Mouse (Mus musculus) liver, embryonic 14.5 days (tissue): ENCODE measurements around the gene Prelp. TPM values are rescaled to one million over a fixed set of nuclear protein-coding genes. Genes with fewer than 3 reads are reported as not detected.
A peak's percentile ranks its signal among the peaks of the same experiment; 100 is the strongest.

Experiments used
- ATAC-seq: fragments of 200-750 bp; cut with Nextera tagmentation; 2 replicates; pipeline ENCODE4 v1.8.0; 2017; ENCODE audit warnings: moderate number of reproducible peaks, mild to moderate bottlenecking, moderate library complexity; ENCODE audit not compliant: insufficient read depth
- DNase-seq, 3 experiments: peaks; one replicate each; pipeline ENCODE4 v3.0.0-alpha.2; 2012 to 2013; ENCODE audit warnings: low read depth in 3 of 3, low spot score in 3 of 3
- H3K27ac ChIP-seq: fragments of 300-500 bp; sonication (generic); 2 replicates; pipeline ENCODE4 v1.5.1; 2014; ENCODE audit warnings: moderate library complexity, mild to moderate bottlenecking, control low read depth, inconsistent platforms
- H3K27me3 ChIP-seq: fragments of 300-500 bp; sonication (generic); 2 replicates; pipeline ENCODE4 v1.6.1; 2014; ENCODE audit warnings: mild to moderate bottlenecking, low read length, moderate library complexity; ENCODE audit not compliant: control insufficient read depth, insufficient read depth
- H3K36me3 ChIP-seq: fragments of 300-500 bp; sonication (generic); replicated peaks from 2 replicates; pipeline ENCODE4 v1.6.1; 2014; ENCODE audit warnings: low read depth; ENCODE audit not compliant: control insufficient read depth, insufficient read depth
- H3K4me1 ChIP-seq, 2 experiments: fragments of 200-500 bp in 1 of 2; fragments of 300-500 bp in 1 of 2; sonication (generic) in 1 of 2; replicated peaks; 2 replicates each; pipeline ENCODE4 v1.6.1; 2012 to 2014; ENCODE audit warnings: antibody characterized with exemption in 1 of 2, inconsistent platforms in 1 of 2, low read length in 1 of 2; ENCODE audit not compliant: control insufficient read depth in 2 of 2, insufficient read depth in 2 of 2
- H3K4me2 ChIP-seq: fragments of 300-500 bp; sonication (generic); 2 replicates; pipeline ENCODE4 v1.6.1; 2014; ENCODE audit warnings: low read depth, mild to moderate bottlenecking, control low read depth, moderate library complexity
- H3K4me3 ChIP-seq, 2 experiments: fragments of 200-500 bp in 1 of 2; fragments of 300-500 bp in 1 of 2; sonication (generic) in 1 of 2; 2 replicates each; pipeline ENCODE4 v1.5.1; 2012 to 2014; ENCODE audit warnings: low read depth in 2 of 2, low read length in 2 of 2, mild to moderate bottlenecking in 2 of 2, control low read depth in 1 of 2, inconsistent platforms in 1 of 2, moderate library complexity in 1 of 2; ENCODE audit not compliant: insufficient read depth in 1 of 2
- H3K9ac ChIP-seq: fragments of 300-500 bp; sonication (generic); replicated peaks from 2 replicates; pipeline ENCODE4 v1.6.1; 2014; ENCODE audit warnings: mild to moderate bottlenecking, control low read depth, moderate library complexity
- H3K9me3 ChIP-seq: fragments of 300-500 bp; sonication (generic); 2 replicates; pipeline ENCODE4 v1.6.1; 2016; ENCODE audit warnings: low read length, mixed read lengths; ENCODE audit not compliant: control insufficient read depth
- CTCF ChIP-seq: IDR thresholded peaks from 2 replicates; pipeline ENCODE4 v1.5.1; 2016; ENCODE audit warnings: antibody characterized with exemption, low read depth, control low read depth
- EP300 ChIP-seq: IDR thresholded peaks from 2 replicates; pipeline ENCODE4 v1.6.1; 2016; ENCODE audit warnings: antibody characterized with exemption, low read depth
- WGBS: fragments of 180-500 bp; shearing (Covaris S2); extraction: QIAGEN DNeasy Blood & Tissue Kit; methylation state at CpG from one replicate; pipeline ENCODE4 v1.1.7; 2014; ENCODE audit not compliant: insufficient replicate concordance; 5-methylcytosine and 5-hydroxymethylcytosine counted together
- polyA plus RNA-seq, 2 experiments: library from polyadenylated mRNA; depleted of rRNA in 1 of 2; stranded (reverse) in 1 of 2; unstranded in 1 of 2; fragments of >200 nt; fragmentation: Nextera tagmentation in 1 of 2; extraction: Ambion mirVana in 1 of 2; gene quantifications; 2 replicates each; pipeline versions ENCODE4 v1.2.1 to v1.2.3; 2012 to 2014

Prelp gene
- polyA plus RNA-seq, 2 experiments, result 1.6 to 2.1 TPM

DNA sequence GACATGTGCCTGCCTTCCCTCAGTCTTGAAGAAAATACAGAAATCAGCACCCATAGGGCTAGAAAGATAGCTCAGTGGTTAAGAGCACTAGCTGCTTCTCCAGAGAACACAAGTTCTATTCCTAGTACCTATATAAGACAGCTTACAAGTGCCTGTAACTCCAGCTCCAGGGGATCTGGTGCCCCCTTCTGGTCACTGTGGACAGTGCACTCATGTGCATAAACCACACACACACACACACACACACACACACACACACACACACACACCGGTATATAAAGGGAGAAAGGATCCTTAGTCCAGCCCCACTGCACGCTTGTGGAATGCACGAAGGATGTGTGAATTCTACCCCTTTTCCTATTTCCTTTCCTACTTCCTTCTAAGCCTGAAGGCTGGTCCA, 15.0 kb upstream of the Prelp start:
- Histone ChIP-seq H3K4me1 (peaks cover 0 to 8% of the 10 kb centered on the region in 2 experiments; a peak in 2 of 4 replicates), H3K27ac (no peak overlapping the region), H3K9ac (no peak overlapping the region), H3K4me2 (no peak overlapping the region), H3K27me3 (no peaks in the 10 kb centered on the region), H3K36me3 (no peaks in the 10 kb centered on the region), H3K9me3 (no peaks in the 10 kb centered on the region), H3K4me3 (no peak overlapping the region)
- 77% methylated on average over 3 of the region's 3 CpGs for WGBS
- TF ChIP-seq CTCF (peak; percentile 59), EP300 (no peak)
- ATAC-seq (no peak), DNase-seq (no peak)

DNA sequence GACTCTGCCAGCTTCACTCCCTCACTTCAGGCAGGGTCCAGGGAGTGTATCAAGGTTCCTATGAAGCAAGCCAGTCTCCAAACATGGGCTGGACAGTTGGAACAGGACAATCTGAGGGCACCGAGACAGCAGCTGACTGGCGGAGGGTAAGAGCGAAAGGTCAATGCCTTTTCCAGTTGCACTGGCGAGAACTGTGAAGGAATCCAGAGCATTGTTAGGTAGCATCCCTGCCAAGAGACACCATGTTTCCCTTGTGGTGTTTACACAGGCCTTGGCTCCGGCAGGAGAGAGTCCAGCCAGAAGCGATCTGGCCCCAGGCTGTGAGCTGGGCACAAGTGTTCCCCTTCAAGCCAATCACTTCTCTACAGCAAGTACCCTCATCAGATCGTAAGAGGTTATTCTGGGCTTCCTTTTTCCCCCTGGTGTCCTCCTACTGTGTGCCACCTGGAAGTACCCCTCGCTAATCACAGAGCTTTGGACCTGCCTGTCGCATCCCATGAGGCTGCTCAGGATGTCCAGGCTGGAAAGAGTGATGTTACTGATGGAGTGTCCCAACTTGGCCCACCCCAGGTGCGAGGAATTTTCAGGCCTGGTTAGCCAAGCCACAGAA, 13.2 kb upstream of the Prelp start:
- no peaks in the 10 kb centered on the region for H3K27me3 ChIP-seq
- no peak overlapping the region for H3K4me3 ChIP-seq
- no peaks in the 10 kb centered on the region for H3K36me3 ChIP-seq
- H3K9ac ChIP-seq, result no peak overlapping the region
- TF ChIP-seq CTCF, result no peak
- no peak for TF ChIP-seq EP300
- DNase-seq, result no peak
- WGBS, result 74% methylated on average over 10 of the region's 10 CpGs
- no peaks in the 10 kb centered on the region for H3K9me3 ChIP-seq
- peaks cover 0 to 4% of the 10 kb centered on the region in 2 experiments; a peak in 1 of 4 replicates for H3K4me1 ChIP-seq
- no peak overlapping the region for H3K4me2 ChIP-seq
- H3K27ac ChIP-seq, result no peak overlapping the region
- no peak for ATAC-seq

DNA sequence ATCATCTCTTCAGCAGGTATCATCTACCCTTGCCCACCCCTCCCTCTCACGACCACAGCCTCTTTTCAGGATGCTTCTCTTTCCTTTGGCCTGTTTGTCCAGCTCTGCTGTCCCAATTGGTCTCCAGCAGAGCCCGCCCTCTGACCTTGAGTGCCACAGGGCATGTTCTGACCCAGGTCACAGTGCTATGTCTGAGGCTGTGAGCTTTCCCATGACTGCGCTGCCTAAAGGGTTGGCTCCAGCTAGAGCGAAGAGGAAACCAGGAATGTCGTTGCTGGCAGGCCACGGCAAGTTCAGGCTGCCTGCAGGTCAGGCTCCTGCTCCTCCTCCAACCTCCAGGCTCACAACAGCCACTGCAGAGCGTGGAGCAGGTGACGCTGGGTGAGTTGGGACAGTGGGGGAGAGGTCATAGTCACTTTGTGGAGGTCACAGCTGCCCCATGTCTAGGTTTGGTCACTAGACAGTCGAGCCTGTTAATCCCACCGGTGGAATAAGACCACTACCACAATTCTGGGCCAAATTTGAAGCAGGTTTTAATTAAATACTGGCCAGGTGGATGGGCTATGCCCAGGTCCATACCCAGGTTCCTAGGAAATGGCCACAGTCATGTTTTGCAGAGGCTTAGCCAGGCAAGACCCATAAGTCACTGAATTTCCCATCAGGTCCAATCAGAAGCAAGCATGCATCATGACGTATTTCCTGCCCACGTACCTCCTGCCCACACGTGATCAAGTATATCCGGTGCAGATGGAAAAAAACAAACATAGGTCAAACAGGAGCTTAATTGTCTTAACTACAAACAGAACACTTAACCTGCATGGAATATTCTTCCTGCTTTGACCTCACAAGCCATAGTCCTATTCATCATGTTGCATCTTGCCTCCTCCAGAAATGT, 12.3 kb upstream of the Prelp start:
- WGBS, result 61% methylated on average over 14 of the region's 14 CpGs
- DNase-seq (no peak), ATAC-seq (no peak)
- no peaks in the 10 kb centered on the region for H3K36me3 ChIP-seq
- peaks cover 0 to 4% of the 10 kb centered on the region in 2 experiments; a peak in 1 of 4 replicates for H3K4me1 ChIP-seq
- no peak overlapping the region for H3K9ac ChIP-seq
- H3K4me2 ChIP-seq, result no peak overlapping the region
- no peak overlapping the region for H3K4me3 ChIP-seq
- no peak overlapping the region for H3K27ac ChIP-seq
- TF ChIP-seq EP300, result no peak
- no peak for TF ChIP-seq CTCF
- H3K27me3 ChIP-seq, result no peaks in the 10 kb centered on the region
- H3K9me3 ChIP-seq, result no peaks in the 10 kb centered on the region

DNA sequence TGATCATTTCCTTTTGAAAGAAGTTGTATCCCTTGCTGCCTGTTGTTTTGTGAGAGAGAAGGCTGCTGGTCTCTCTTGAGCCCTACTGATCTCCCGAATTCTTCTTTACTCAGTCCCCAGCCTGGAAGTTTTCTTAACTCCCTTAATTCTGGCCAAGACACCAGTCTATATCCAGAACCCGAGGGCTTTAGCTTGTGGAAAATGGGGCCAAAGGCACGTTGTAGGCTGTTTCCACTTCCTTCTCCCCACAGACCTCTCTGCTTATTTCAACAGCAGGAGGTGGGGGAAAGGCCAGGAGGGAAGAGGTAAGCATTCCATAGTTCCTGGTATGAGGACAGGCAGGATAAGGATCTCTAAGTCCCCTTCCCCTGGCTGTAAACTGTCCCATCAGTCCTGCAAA, 8.8 kb upstream of the Prelp start:
- H3K27me3 ChIP-seq, result no peaks in the 10 kb centered on the region
- no peaks in the 10 kb centered on the region for H3K36me3 ChIP-seq
- WGBS, result 33% methylated on average over 3 of the region's 3 CpGs
- ATAC-seq, result no peak
- H3K9ac ChIP-seq, result no peak overlapping the region
- H3K4me2 ChIP-seq, result no peak overlapping the region
- no peaks in the 10 kb centered on the region for H3K9me3 ChIP-seq
- peaks cover 0 to 4% of the 10 kb centered on the region in 2 experiments; a peak in 1 of 4 replicates for H3K4me1 ChIP-seq
- H3K27ac ChIP-seq, result no peak overlapping the region
- no peak for DNase-seq
- no peak overlapping the region for H3K4me3 ChIP-seq
- TF ChIP-seq CTCF, result no peak
- TF ChIP-seq EP300, result no peak

DNA sequence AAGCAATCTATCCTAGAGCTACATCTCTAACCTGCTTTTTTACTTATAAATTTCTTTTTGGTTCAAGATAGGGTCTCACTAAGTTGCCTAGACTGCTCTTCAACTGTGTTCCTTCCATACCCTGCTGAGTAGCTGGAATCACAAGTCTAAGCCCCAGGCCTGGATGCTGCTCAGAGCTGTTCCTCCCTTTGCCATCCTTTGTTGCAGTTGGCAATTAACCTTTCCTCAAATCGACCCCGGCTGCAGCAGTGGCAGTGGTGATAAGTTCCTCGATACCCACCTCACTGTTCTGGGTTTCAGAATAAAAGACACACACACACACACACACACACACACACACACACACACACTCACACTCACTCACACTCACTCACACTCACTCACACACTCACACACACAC, 4.0 kb upstream of the Prelp start:
- ATAC-seq, result no peak
- TF ChIP-seq EP300 (no peak), CTCF (no peak)

More for the DNA sequence above, 4.0 kb upstream of the Prelp start:
- no peak overlapping the region for H3K4me2 ChIP-seq
- no peak overlapping the region for H3K27ac ChIP-seq
- H3K9ac ChIP-seq, result no peak overlapping the region
- H3K9me3 ChIP-seq, result no peaks in the 10 kb centered on the region
- DNase-seq, result no peak
- peaks cover 0 to 4% of the 10 kb centered on the region in 2 experiments; a peak in 2 of 4 replicates for H3K4me1 ChIP-seq
- H3K36me3 ChIP-seq, result no peaks in the 10 kb centered on the region
- 78% methylated on average over 3 of the region's 3 CpGs for WGBS
- no peak overlapping the region for H3K4me3 ChIP-seq
- H3K27me3 ChIP-seq, result no peaks in the 10 kb centered on the region
